Mouse (Mus musculus) heart, embryonic 14.5 days (tissue): ENCODE results near the gene Abcc2. TPM values are rescaled to one million over a fixed set of nuclear protein-coding genes. Genes with fewer than 3 reads are reported as not detected.

Experiments
- ATAC-seq: fragments of 200-750 bp; cut with Nextera tagmentation; 2 replicates; pipeline ENCODE4 v1.8.0; 2017; ENCODE audit warnings: low read depth, moderate TSS enrichment; ENCODE audit not compliant: insufficient number of reproducible peaks, insufficient read depth, low FRiP score
- H3K27ac ChIP-seq, 2 experiments: fragments of 200-500 bp in 1 of 2; fragments of 300-500 bp in 1 of 2; sonication (generic) in 1 of 2; replicated peaks in 1 of 2; 2 replicates each; pipeline ENCODE4 v1.5.1; 2012 to 2014; ENCODE audit warnings: low read depth in 2 of 2, low read length in 2 of 2, control low read depth in 1 of 2, mild to moderate bottlenecking in 1 of 2, mixed read lengths in 1 of 2; ENCODE audit not compliant: control insufficient read depth in 1 of 2, insufficient read depth in 1 of 2
- H3K27me3 ChIP-seq: fragments of 300-500 bp; sonication (generic); 2 replicates; pipeline ENCODE4 v1.6.1; 2014; ENCODE audit warnings: mild to moderate bottlenecking, low read length, control low read depth; ENCODE audit not compliant: control insufficient read depth, insufficient read depth
- H3K36me3 ChIP-seq: fragments of 300-500 bp; sonication (generic); 2 replicates; pipeline ENCODE4 v1.6.1; 2014; ENCODE audit warnings: mild to moderate bottlenecking, control low read depth, low read length, mixed read lengths; ENCODE audit not compliant: control insufficient read depth, insufficient read depth
- H3K4me1 ChIP-seq, 2 experiments: fragments of 200-500 bp in 1 of 2; fragments of 300-500 bp in 1 of 2; sonication (generic) in 1 of 2; 2 replicates each; pipeline ENCODE4 v1.6.1; 2012 to 2014; ENCODE audit warnings: low read length in 2 of 2, control low read depth in 1 of 2, mixed read lengths in 1 of 2; ENCODE audit not compliant: control insufficient read depth in 2 of 2, insufficient read depth in 2 of 2
- H3K4me2 ChIP-seq: fragments of 300-500 bp; sonication (generic); 2 replicates; pipeline ENCODE4 v1.6.1; 2014; ENCODE audit warnings: mild to moderate bottlenecking, low read length
- H3K4me3 ChIP-seq, 2 experiments: fragments of 200-500 bp in 1 of 2; fragments of 300-500 bp in 1 of 2; sonication (generic) in 1 of 2; 2 replicates each; pipeline ENCODE4 v1.5.1; 2012 to 2014; ENCODE audit warnings: low read length in 2 of 2, mild to moderate bottlenecking in 2 of 2, control low read depth in 1 of 2, low read depth in 1 of 2, moderate library complexity in 1 of 2; ENCODE audit not compliant: control insufficient read depth in 1 of 2, insufficient read depth in 1 of 2
- H3K9ac ChIP-seq: fragments of 300-500 bp; sonication (generic); 2 replicates; pipeline ENCODE4 v1.6.1; 2014; ENCODE audit warnings: mild to moderate bottlenecking, low read length
- H3K9me3 ChIP-seq: fragments of 300-500 bp; sonication (generic); 2 replicates; pipeline ENCODE4 v1.6.1; 2016; ENCODE audit warnings: low read length, control low read depth; ENCODE audit not compliant: control insufficient read depth
- WGBS: fragments of 180-500 bp; shearing (Covaris S2); extraction: QIAGEN DNeasy Blood & Tissue Kit; methylation state at CpG from one replicate; pipeline ENCODE4 v1.1.7; 2014; 5-methylcytosine and 5-hydroxymethylcytosine counted together
- polyA plus RNA-seq: library from polyadenylated mRNA; unstranded; fragments of >200 nt; fragmentation: Nextera tagmentation; extraction: Ambion mirVana; gene quantifications from 2 replicates; pipeline ENCODE4 v1.2.1, GENCODE M21; 2014

The Abcc2 gene
- polyA plus RNA-seq, 1 experiment from 2014 or later, result 0.03 TPM

DNA sequence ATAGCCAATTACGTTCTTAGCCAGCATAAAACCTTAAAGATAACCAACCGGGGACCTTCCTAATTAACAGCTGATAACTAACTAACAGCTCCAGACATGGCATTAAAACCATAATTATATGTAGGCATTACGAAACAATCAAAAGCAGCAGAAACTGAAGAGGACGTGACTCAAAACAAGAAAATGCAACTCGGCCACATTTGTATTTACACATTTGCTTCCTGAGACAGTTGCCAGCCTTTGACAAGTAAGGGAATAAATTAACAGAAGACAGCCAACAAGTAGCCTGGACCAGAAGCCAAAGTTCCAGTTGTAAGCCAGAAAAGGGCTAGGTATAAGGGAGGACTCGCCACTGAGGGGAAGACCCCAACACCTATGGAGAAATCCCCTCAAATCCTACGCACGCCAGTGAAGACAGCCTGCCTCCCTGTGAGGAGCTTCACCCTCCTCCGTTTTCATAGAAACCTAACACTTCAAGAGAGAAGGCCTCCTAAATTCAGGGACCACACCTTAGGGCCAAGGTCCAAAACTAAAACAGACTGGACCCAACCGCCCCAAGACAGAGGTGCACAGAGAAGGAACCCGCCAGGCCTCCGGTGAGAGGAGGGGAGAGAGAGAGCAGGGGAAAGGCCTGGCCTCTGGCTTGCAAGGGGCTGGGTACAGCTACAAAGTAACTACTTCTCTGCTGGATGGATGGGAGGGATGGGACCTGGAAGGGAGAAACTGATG lies 104.5 kb downstream of the Abcc2 start:
- H3K4me3 ChIP-seq, result no peak overlapping the region
- no peak overlapping the region for H3K27ac ChIP-seq
- 0 out of 2 replicates have a peak, but pooled peaks cover 3% of the 10 kb centered on the region for H3K36me3 ChIP-seq
- no peak overlapping the region for H3K9ac ChIP-seq
- no peaks in the 10 kb centered on the region for H3K27me3 ChIP-seq
- WGBS, result 84% methylated on average over 12 of the region's 12 CpGs
- no peak overlapping the region for H3K4me2 ChIP-seq
- H3K9me3 ChIP-seq, result no peaks in the 10 kb centered on the region; the same call in 1 of the 2 replicates
- ATAC-seq, result no peak
- peaks cover 2 to 7% of the 10 kb centered on the region in 2 experiments; a peak in 2 of 4 replicates for H3K4me1 ChIP-seq

DNA sequence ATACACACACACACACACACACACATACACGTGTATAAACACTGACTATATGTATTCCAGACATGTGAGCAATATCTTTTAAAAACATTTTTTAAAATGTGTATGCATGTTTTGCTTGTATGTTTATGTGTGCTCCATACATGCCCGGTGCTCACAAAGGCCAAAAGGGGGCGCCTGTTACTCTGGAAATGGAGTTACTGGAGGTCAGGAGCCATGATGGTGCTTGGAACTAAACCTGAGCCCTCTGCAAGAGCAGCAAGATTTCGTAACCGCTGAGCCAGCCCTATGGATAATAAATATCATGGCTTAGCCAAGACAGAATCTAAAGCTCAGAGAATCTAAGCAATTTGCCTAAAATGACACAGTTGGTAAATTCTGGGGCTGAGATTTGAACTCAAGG lies 105.2 kb downstream of the Abcc2 start:
- Histone ChIP-seq H3K9ac (no peak overlapping the region), H3K36me3 (0 out of 2 replicates have a peak, but pooled peaks cover 3% of the 10 kb centered on the region), H3K4me3 (no peak overlapping the region), H3K4me2 (no peak overlapping the region), H3K4me1 (peaks cover 2 to 7% of the 10 kb centered on the region in 2 experiments; a peak in 2 of 4 replicates), H3K9me3 (no peaks in the 10 kb centered on the region), H3K27me3 (no peaks in the 10 kb centered on the region), H3K27ac (no peak overlapping the region)
- 86% methylated on average over 5 of the region's 5 CpGs for WGBS
- no peak for ATAC-seq

DNA sequence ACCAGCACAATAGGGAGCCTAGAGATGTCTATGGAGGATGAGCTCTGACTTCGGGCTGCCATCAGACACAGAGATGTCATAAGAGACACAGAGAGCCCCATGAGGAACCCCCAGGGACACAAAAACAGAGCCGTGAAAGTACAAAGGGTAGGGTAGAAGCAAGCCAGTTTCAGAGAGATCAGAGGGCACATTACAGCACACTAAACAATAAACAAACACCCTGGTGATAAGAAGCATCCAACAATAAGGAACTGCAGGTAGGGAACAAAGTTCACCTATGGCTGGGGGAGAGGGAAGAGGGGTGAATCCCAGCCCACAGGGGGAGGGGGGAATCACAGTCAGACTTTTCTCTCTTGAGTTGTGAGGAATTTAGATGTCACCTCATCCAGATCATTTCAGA lies 105.7 kb downstream of the Abcc2 start:
- Histone ChIP-seq H3K4me3 (no peak overlapping the region), H3K27ac (no peak overlapping the region), H3K4me2 (no peak overlapping the region), H3K36me3 (0 out of 2 replicates have a peak, but pooled peaks cover 3% of the 10 kb centered on the region), H3K9ac (no peak overlapping the region), H3K4me1 (peaks cover 2 to 7% of the 10 kb centered on the region in 2 experiments; a peak in 2 of 4 replicates), H3K27me3 (no peaks in the 10 kb centered on the region), H3K9me3 (no peaks in the 10 kb centered on the region)
- no peak for ATAC-seq
- WGBS, result 86% methylated on average over 2 of the region's 2 CpGs

Other genes starting within 250 kb of the Abcc2 start
- gene Nkx2-3, start 169.9 kb upstream of the Abcc2 start, polyA plus RNA-seq, result not detected in 2 replicates
- gene Slc25a28, start 107.3 kb upstream of the Abcc2 start, polyA plus RNA-seq, result 10.4 and 10.8 TPM in 2 replicates
- gene Entpd7, start 92.5 kb upstream of the Abcc2 start, polyA plus RNA-seq, result 6.9 TPM in 2 replicates
- 9.2 and 9.4 TPM in 2 replicates for gene Cutc, start 29.2 kb upstream of the Abcc2 start, polyA plus RNA-seq
- 10.0 and 11.3 TPM in 2 replicates for gene Cox15, start 29.2 kb upstream of the Abcc2 start, polyA plus RNA-seq
- 9.8 and 10.7 TPM in 2 replicates for gene Dnmbp, start 158.0 kb downstream of the Abcc2 start, polyA plus RNA-seq
- 0.46 and 0.91 TPM in 2 replicates for gene Cpn1, start 204.4 kb downstream of the Abcc2 start, polyA plus RNA-seq
- gene Cyp2c23, start 247.0 kb downstream of the Abcc2 start, polyA plus RNA-seq, result not detected in 2 replicates